Mouse (Mus musculus): ENCODE data around the gene Camk2d.

- TF ChIP-seq CTCF (IDR thresholded peaks at IDR 0.05; ENCODE audit: low read depth) = no peak
- no peak for TF ChIP-seq EP300 (IDR thresholded peaks at IDR 0.05; ENCODE audit: low read depth)
Observed at GRCm38 (mm10) chr3:126692797-126693196, 96.7 kb downstream of the Camk2d start.

All from liver, postnatal 0 days (tissue).